Comparison of ENCODE assay signal across 27 mouse cellular contexts in the genomic region with DNA sequence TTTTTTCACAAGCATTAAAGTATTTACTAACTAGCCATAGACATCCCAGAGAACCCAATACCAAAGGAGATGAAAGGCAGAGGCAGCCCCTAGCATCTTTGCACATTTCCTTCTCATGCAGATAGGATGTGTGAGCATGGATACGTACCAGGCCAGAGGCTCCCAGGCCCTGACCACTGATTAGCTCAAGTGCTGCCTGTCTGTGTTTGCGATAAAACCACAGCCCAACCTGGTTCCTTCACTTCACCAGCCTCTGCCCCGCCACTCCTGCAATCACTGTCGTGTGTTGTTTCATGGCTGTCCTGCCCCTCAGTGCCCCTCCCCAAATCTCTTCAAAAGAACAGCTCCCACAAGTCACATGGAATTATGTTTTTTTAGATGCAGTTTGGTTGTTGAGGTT. TPM values are rescaled to one million over a fixed set of nuclear protein-coding genes. Genes with fewer than 3 reads are reported as not detected.
DNase-seq lines count a peak whose midpoint lies in the region; ATAC-seq lines count a peak whose summit lies in the region.
"Had no signal": no experiment of that assay in that cellular context is flagged by ENCODE, and none has a peak within 500 bp of the region (broad histone marks: within the 10 kb centered on the region; RNA-seq: fewer than 3 reads in every experiment).

No protein-coding gene starts in this region.

- 71% methylated on average over 4 of the region's 4 CpGs for WGBS in embryonic facial prominence, embryonic 12.5 days
- 76% methylated on average over 4 of the region's 4 CpGs for WGBS in embryonic facial prominence, embryonic 10.5 days
- 18% methylated on average over 4 of the region's 4 CpGs for WGBS in heart, embryonic 12.5 days
- WGBS in heart, embryonic 16.5 days = 32% methylated on average over 4 of the region's 4 CpGs

- H3K27me3 ChIP-seq in embryonic facial prominence, embryonic 12.5 days = no peaks in the 10 kb centered on the region
- no peaks in the 10 kb centered on the region for H3K27me3 ChIP-seq in embryonic facial prominence, embryonic 10.5 days (replicated peaks; ENCODE audit: low read depth, poor library complexity, severe bottlenecking)
- H3K27me3 ChIP-seq in heart, embryonic 12.5 days (replicated peaks) = no peaks in the 10 kb centered on the region
- no peaks in the 10 kb centered on the region for H3K27me3 ChIP-seq in heart, embryonic 16.5 days (ENCODE audit: control insufficient read depth, insufficient read depth, low read length)
- H3K27me3 ChIP-seq: CH12.LX; forebrain, embryonic 13.5 days; Patski had no signal

- no peaks in the 10 kb centered on the region for H3K36me3 ChIP-seq in embryonic facial prominence, embryonic 12.5 days
- H3K36me3 ChIP-seq in embryonic facial prominence, embryonic 10.5 days (replicated peaks) = no peaks in the 10 kb centered on the region
- no peaks in the 10 kb centered on the region for H3K36me3 ChIP-seq in heart, embryonic 12.5 days
- H3K36me3 ChIP-seq in heart, embryonic 16.5 days (ENCODE audit: control insufficient read depth, insufficient read depth) = no peaks in the 10 kb centered on the region
- H3K36me3 ChIP-seq: forebrain, embryonic 10.5 days; G1E had no signal

- no peaks in the 10 kb centered on the region for H3K9me3 ChIP-seq in embryonic facial prominence, embryonic 12.5 days
- no peaks in the 10 kb centered on the region for H3K9me3 ChIP-seq in embryonic facial prominence, embryonic 10.5 days
- H3K9me3 ChIP-seq in heart, embryonic 12.5 days (replicated peaks) = no peaks in the 10 kb centered on the region
- no peaks in the 10 kb centered on the region for H3K9me3 ChIP-seq in heart, embryonic 16.5 days (replicated peaks; ENCODE audit: control insufficient read depth, low read length)
- H3K9me3 ChIP-seq: forebrain, embryonic 10.5 days; forebrain, embryonic 13.5 days; G1E had no signal

- DNase-seq in embryonic facial prominence, embryonic 10.5 days (ENCODE audit: low spot score) = no peak
- no peak for DNase-seq in heart, postnatal 10 days
- DNase-seq in heart, adult 8-10 months (ENCODE audit: low spot score) = no peak
- DNase-seq: adrenal gland, postnatal 10 days; adrenal gland, postnatal 36 days; B cell, adult 2 months; cerebellum, adult 18-20 months; cerebellum, adult 9-10 months; cerebellum, postnatal 14 days; gastrocnemius, postnatal 10 days; gastrocnemius, postnatal 36 days; heart, postnatal 4 days; kidney, adult 18-20 months; kidney, adult 9 months had no signal

- no peaks in the 10 kb centered on the region for H3K4me1 ChIP-seq in embryonic facial prominence, embryonic 12.5 days
- no peaks in the 10 kb centered on the region for H3K4me1 ChIP-seq in embryonic facial prominence, embryonic 10.5 days
- 0 out of 2 replicates have a peak, but pooled peaks cover 6% of the 10 kb centered on the region for H3K4me1 ChIP-seq in heart, embryonic 12.5 days (replicated peaks)
- no peaks in the 10 kb centered on the region for H3K4me1 ChIP-seq in heart, embryonic 16.5 days (ENCODE audit: control insufficient read depth, insufficient read depth, low read length)
- H3K4me1 ChIP-seq: forebrain, embryonic 13.5 days had no signal

- no peak overlapping the region for H3K27ac ChIP-seq in embryonic facial prominence, embryonic 12.5 days
- no peak overlapping the region for H3K27ac ChIP-seq in embryonic facial prominence, embryonic 10.5 days (replicated peaks)
- no peak overlapping the region for H3K27ac ChIP-seq in heart, embryonic 12.5 days (ENCODE audit: poor library complexity, severe bottlenecking)
- no peak overlapping the region for H3K27ac ChIP-seq in heart, embryonic 16.5 days (ENCODE audit: low read length)
- H3K27ac ChIP-seq: forebrain, embryonic 10.5 days; forebrain, embryonic 13.5 days; hindbrain, embryonic 14.5 days; hindbrain, postnatal 0 days had no signal

- peak overlapping the region; percentile 8; the same call in 1 of the 2 replicates for H3K9ac ChIP-seq in embryonic facial prominence, embryonic 12.5 days
- no peak overlapping the region for H3K9ac ChIP-seq in heart, embryonic 12.5 days
- no peak overlapping the region for H3K9ac ChIP-seq in heart, embryonic 16.5 days (ENCODE audit: low read length)
- H3K9ac ChIP-seq: forebrain, embryonic 13.5 days; hindbrain, embryonic 14.5 days had no signal

- no peak overlapping the region for H3K4me2 ChIP-seq in embryonic facial prominence, embryonic 12.5 days (replicated peaks)
- no peak overlapping the region for H3K4me2 ChIP-seq in heart, embryonic 12.5 days
- no peak overlapping the region for H3K4me2 ChIP-seq in heart, embryonic 16.5 days (ENCODE audit: low read depth, low read length)
- H3K4me2 ChIP-seq: forebrain, embryonic 13.5 days; hindbrain, embryonic 14.5 days had no signal

- no peak for ATAC-seq in embryonic facial prominence, embryonic 12.5 days (ENCODE audit: insufficient number of reproducible peaks, insufficient read depth, low FRiP score, low TSS enrichment)
- ATAC-seq in heart, embryonic 12.5 days (ENCODE audit: insufficient number of reproducible peaks, low FRiP score) = peak; percentile 63; the same call in 1 of the 2 replicates
- peak; percentile 58; the same call in 1 of the 2 replicates for ATAC-seq in heart, embryonic 16.5 days (replicated peaks; ENCODE audit: extremely low read depth, insufficient read depth, low FRiP score)
- ATAC-seq: forebrain, embryonic 13.5 days; forebrain, embryonic 16.5 days; hindbrain, postnatal 0 days; inflammation-experienced regulatory T-cells, adult 6 months; intestine, embryonic 16.5 days; Patski had no signal

- no peak overlapping the region for H3K4me3 ChIP-seq in embryonic facial prominence, embryonic 12.5 days
- H3K4me3 ChIP-seq in embryonic facial prominence, embryonic 10.5 days = no peak overlapping the region
- no peak overlapping the region for H3K4me3 ChIP-seq in heart, embryonic 12.5 days
- H3K4me3 ChIP-seq in heart, embryonic 16.5 days (ENCODE audit: low read length) = no peak overlapping the region
- H3K4me3 ChIP-seq: forebrain, embryonic 10.5 days; forebrain, embryonic 13.5 days had no signal

- intact Hi-C loops in heart, postnatal 10 days (cut with DNase I) = no loop called here

RNA-seq across cellular contexts. Expression of a gene that starts 23.4 kb away (rescaled TPM):
- 93.2 and 97.4 TPM in 2 replicates for polyA plus RNA-seq in embryonic facial prominence, embryonic 12.5 days (2016; fragmentation: Nextera tagmentation; extraction: Ambion mirVana)
- 94.6 and 95.3 TPM in 2 replicates for polyA plus RNA-seq in embryonic facial prominence, embryonic 10.5 days (2016; fragmentation: Nextera tagmentation; extraction: Ambion mirVana)
- 63.7 and 65.4 TPM in 2 replicates for polyA plus RNA-seq in heart, embryonic 12.5 days (2016; fragmentation: Nextera tagmentation; extraction: Ambion mirVana)
- total RNA-seq in heart, postnatal 10 days (2021) = 10 to 100 TPM; 55.8 to 59.1 TPM
- 38.4 and 42.0 TPM in 2 replicates for polyA plus RNA-seq in heart, embryonic 16.5 days (2015; fragmentation: Nextera tagmentation; extraction: Ambion mirVana)
- total RNA-seq in heart, adult 8-10 months (2022) = 10 to 100 TPM; 32.6 to 39.6 (median 36.4) TPM
- polyA plus RNA-seq: G1E had no signal

RNA-seq across cellular contexts. Expression of a gene that starts 59.0 kb away (rescaled TPM):
- polyA plus RNA-seq in embryonic facial prominence, embryonic 12.5 days (2016; fragmentation: Nextera tagmentation; extraction: Ambion mirVana) = 13.9 and 15.3 TPM in 2 replicates
- polyA plus RNA-seq in embryonic facial prominence, embryonic 10.5 days (2016; fragmentation: Nextera tagmentation; extraction: Ambion mirVana) = 6.0 and 6.5 TPM in 2 replicates
- polyA plus RNA-seq in heart, embryonic 12.5 days (2016; fragmentation: Nextera tagmentation; extraction: Ambion mirVana) = 24.0 and 25.4 TPM in 2 replicates
- total RNA-seq in heart, postnatal 10 days (2021) = 10 to 100 TPM; 17.9 to 20.8 TPM
- 13.2 and 15.9 TPM in 2 replicates for polyA plus RNA-seq in heart, embryonic 16.5 days (2015; fragmentation: Nextera tagmentation; extraction: Ambion mirVana)
- total RNA-seq in heart, adult 8-10 months (2022) = 10 to 100 TPM; 19.8 to 22.4 (median 21.7) TPM
